Mouse (Mus musculus) ES-Bruce4 (cell line): ENCODE data around the gene Ptgis. TPM values are rescaled to one million over a fixed set of nuclear protein-coding genes. Genes with fewer than 3 reads are reported as not detected.

ENCODE experiments used
- H3K27ac ChIP-seq: 2 replicates; pipeline ENCODE4 v1.5.1; 2012; ENCODE audit warnings: low read length, inconsistent platforms; ENCODE audit not compliant: insufficient read depth
- H3K27me3 ChIP-seq: 2 replicates; pipeline ENCODE4 v1.6.1; 2012; ENCODE audit warnings: mild to moderate bottlenecking, low read length, inconsistent platforms; ENCODE audit not compliant: control insufficient read depth, poor library complexity, insufficient read depth, severe bottlenecking
- H3K36me3 ChIP-seq: 2 replicates; pipeline ENCODE4 v1.6.1; 2012; ENCODE audit warnings: inconsistent platforms, mild to moderate bottlenecking, low read length, moderate library complexity; ENCODE audit not compliant: control insufficient read depth, poor library complexity, insufficient read depth, severe bottlenecking
- H3K4me1 ChIP-seq: one replicate; pipeline ENCODE4 v1.8.1; 2011; ENCODE audit warnings: low read length; ENCODE audit not compliant: control insufficient read depth, insufficient read depth
- H3K4me3 ChIP-seq: 2 replicates; pipeline ENCODE4 v1.5.1; 2011; ENCODE audit warnings: low read depth, mild to moderate bottlenecking, low read length
- H3K9ac ChIP-seq: 2 replicates; pipeline ENCODE4 v1.6.1; 2012; ENCODE audit warnings: low read depth, mild to moderate bottlenecking, inconsistent platforms; ENCODE audit not compliant: poor library complexity, severe bottlenecking
- H3K9me3 ChIP-seq: replicated peaks from 2 replicates; pipeline ENCODE4 v1.6.1; 2012; ENCODE audit warnings: mild to moderate bottlenecking, low read length, inconsistent platforms; ENCODE audit not compliant: control insufficient read depth, poor library complexity, insufficient read depth, severe bottlenecking
- CTCF ChIP-seq: IDR thresholded peaks from one replicate; pipeline ENCODE4 v1.8.1; 2011; ENCODE audit warnings: low read depth, low read length
- EP300 ChIP-seq: IDR thresholded peaks from 2 replicates; pipeline ENCODE4 v1.6.1; 2011; ENCODE audit warnings: low read depth, low read length; ENCODE audit not compliant: insufficient read depth
- POLR2A ChIP-seq: IDR thresholded peaks from one replicate; pipeline ENCODE4 v1.8.1; 2011; ENCODE audit warnings: low read length; ENCODE audit not compliant: insufficient read depth
- polyA plus RNA-seq: library from polyadenylated mRNA; stranded (reverse); fragments of >200 nt; gene quantifications from 2 replicates; pipeline ENCODE4 v1.2.4, GENCODE M21; 2011; ENCODE audit warnings: low read depth; ENCODE audit not compliant: missing spikeins, insufficient read depth, insufficient read length

The Ptgis gene
- polyA plus RNA-seq = 6.8 and 11.0 TPM in 2 replicates

GRCm38 (mm10) chr2:167240008-167240964 is at the start of gene Ptgis:
Gene Ptgis, minus strand, starts transcription at chr2:167240604.
- Histone ChIP-seq H3K9ac (peak within 1 kb of the TSS; percentile 58), H3K27ac (no peak within 1 kb of the TSS), H3K4me1 (peaks cover 2% of the 10 kb centered on the region), H3K36me3 (no peaks in the 10 kb centered on the region), H3K27me3 (no peaks in the 10 kb centered on the region), H3K4me3 (peak within 1 kb of the TSS; percentile 59), H3K9me3 (no peaks in the 10 kb centered on the region)
- no peak for TF ChIP-seq POLR2A
- no peak for TF ChIP-seq EP300
- no peak for TF ChIP-seq CTCF

- TF ChIP-seq CTCF (no peak), POLR2A (no peak), EP300 (no peak)
- Histone ChIP-seq H3K27me3 (no peaks in the 10 kb centered on the region), H3K4me3 (no peak overlapping the region), H3K4me1 (no peaks in the 10 kb centered on the region), H3K9ac (no peak overlapping the region), H3K27ac (no peak overlapping the region), H3K36me3 (no peaks in the 10 kb centered on the region), H3K9me3 (peaks cover 7% of the 10 kb centered on the region)
Observed at GRCm38 (mm10) chr2:167281461-167281860, 41.1 kb upstream of the Ptgis start.

- no peaks in the 10 kb centered on the region for H3K27me3 ChIP-seq
- H3K9ac ChIP-seq = no peak overlapping the region
- no peaks in the 10 kb centered on the region for H3K36me3 ChIP-seq
- H3K4me3 ChIP-seq = no peak overlapping the region
- no peak for TF ChIP-seq POLR2A
- no peak for TF ChIP-seq EP300
- TF ChIP-seq CTCF = no peak
- no peak overlapping the region for H3K27ac ChIP-seq
- H3K9me3 ChIP-seq = peaks cover 7% of the 10 kb centered on the region
- H3K4me1 ChIP-seq = no peaks in the 10 kb centered on the region
Observed at GRCm38 (mm10) chr2:167280986-167281310, 40.5 kb upstream of the Ptgis start.

- H3K4me3 ChIP-seq = no peak overlapping the region
- H3K27ac ChIP-seq = no peak overlapping the region
- peak; percentile 95 for TF ChIP-seq CTCF
- no peak for TF ChIP-seq POLR2A
Observed at GRCm38 (mm10) chr2:167280090-167280985, 39.9 kb upstream of the Ptgis start.

GRCm38 (mm10) chr2:167278751-167279526 is 38.5 kb upstream of the Ptgis start:
- Histone ChIP-seq H3K9ac (no peak overlapping the region), H3K27me3 (no peaks in the 10 kb centered on the region), H3K27ac (no peak overlapping the region), H3K9me3 (peaks cover 3% of the 10 kb centered on the region), H3K4me1 (no peaks in the 10 kb centered on the region), H3K4me3 (no peak overlapping the region), H3K36me3 (no peaks in the 10 kb centered on the region)
- TF ChIP-seq POLR2A = no peak
- TF ChIP-seq EP300 = 0 out of 2 replicates have a peak, but pooled peaks have one; percentile 25
- TF ChIP-seq CTCF = peak; percentile 86

More at GRCm38 (mm10) chr2:167280090-167280985, 39.9 kb upstream of the Ptgis start:
- Histone ChIP-seq H3K9me3 (peaks cover 7% of the 10 kb centered on the region), H3K4me1 (no peaks in the 10 kb centered on the region), H3K9ac (no peak overlapping the region), H3K27me3 (no peaks in the 10 kb centered on the region), H3K36me3 (no peaks in the 10 kb centered on the region)
